21 mouse cellular contexts compared by ENCODE assay signal in genomic region chr5:122149259-122149658, GRCm38 (mm10). TPM values are rescaled to one million over a fixed set of nuclear protein-coding genes. Genes with fewer than 3 reads are reported as not detected.
A peak's percentile ranks its signal among the peaks of the same experiment; 100 is the strongest.
DNase-seq lines count a peak whose midpoint lies in the region; ATAC-seq and TF ChIP-seq lines count a peak whose summit lies in the region.
"Had no signal": no experiment of that assay in that cellular context is flagged by ENCODE, and none has a peak within 500 bp of the region (broad histone marks: within the 10 kb centered on the region; RNA-seq: fewer than 3 reads in every experiment).

No protein-coding gene starts in this region.

- no peak for TF ChIP-seq CTCF in ES-Bruce4 (IDR thresholded peaks at IDR 0.05; ENCODE audit: low read depth, low read length)

- H3K9me3 ChIP-seq in ES-Bruce4 (replicated peaks; ENCODE audit: control insufficient read depth, insufficient read depth, low read length, poor library complexity, severe bottlenecking): no peaks in the 10 kb centered on the region
- no peaks in the 10 kb centered on the region for H3K9me3 ChIP-seq in ES-E14 (ENCODE audit: control insufficient read depth, insufficient read depth, low read depth, low read length)
- H3K9me3 ChIP-seq in forebrain, embryonic 11.5 days (ENCODE audit: control insufficient read depth, low read length): no peaks in the 10 kb centered on the region; the same call in 1 of the 2 replicates
- H3K9me3 ChIP-seq: embryonic facial prominence, embryonic 10.5 days; embryonic facial prominence, embryonic 12.5 days; forebrain, embryonic 12.5 days had no signal

- 53% methylated on average over 4 of the region's 4 CpGs for WGBS in forebrain, embryonic 11.5 days

- H3K36me3 ChIP-seq in ES-Bruce4 (ENCODE audit: control insufficient read depth, insufficient read depth, low read length, poor library complexity, severe bottlenecking): no peaks in the 10 kb centered on the region
- H3K36me3 ChIP-seq in ES-E14 (ENCODE audit: control insufficient read depth, insufficient read depth, low read length, poor library complexity, severe bottlenecking): no peaks in the 10 kb centered on the region
- H3K36me3 ChIP-seq in forebrain, embryonic 11.5 days (ENCODE audit: control insufficient read depth, insufficient read depth, low read length): no peaks in the 10 kb centered on the region
- H3K36me3 ChIP-seq: embryonic facial prominence, embryonic 10.5 days; embryonic facial prominence, embryonic 12.5 days; forebrain, embryonic 12.5 days had no signal

- H3K4me1 ChIP-seq in ES-Bruce4 (ENCODE audit: control insufficient read depth, insufficient read depth, low read length): peaks cover 2% of the 10 kb centered on the region
- H3K4me1 ChIP-seq in ES-E14 (ENCODE audit: control insufficient read depth in 2 of 2, insufficient read depth in 2 of 2, low read length in 2 of 2, poor library complexity in 1 of 2): peaks cover 4 to 15% of the 10 kb centered on the region in 2 experiments
- no peaks in the 10 kb centered on the region for H3K4me1 ChIP-seq in forebrain, embryonic 11.5 days (replicated peaks; ENCODE audit: control insufficient read depth, insufficient read depth, low read length)
- H3K4me1 ChIP-seq: forebrain, embryonic 12.5 days had no signal

- no peak for ATAC-seq in forebrain, embryonic 11.5 days (replicated peaks; ENCODE audit: low FRiP score)
- ATAC-seq: CD4-positive, CD25-positive, alpha-beta regulatory T cell, adult 4 months; forebrain, embryonic 14.5 days; forebrain, embryonic 16.5 days had no signal

- no peak overlapping the region for H3K4me2 ChIP-seq in forebrain, embryonic 11.5 days (ENCODE audit: low read depth, low read length, severe bottlenecking)
- H3K4me2 ChIP-seq: embryonic facial prominence, embryonic 12.5 days; forebrain, embryonic 12.5 days had no signal

- TF ChIP-seq POLR2A in ES-Bruce4 (IDR thresholded peaks at IDR 0.05; ENCODE audit: insufficient read depth, low read length): no peak

- DNase-seq in ES-E14 (ENCODE audit: low read depth, low spot score) (no peak), ZHBTc4 (ENCODE audit: low read depth, low spot score) (peak; percentile 75)
- no peak for DNase-seq in adrenal gland, adult 2 months
- DNase-seq in forebrain, embryonic 11.5 days (ENCODE audit: low spot score): no peak
- DNase-seq: adrenal gland, adult 8-10 months; adrenal gland, postnatal 14 days; adrenal gland, postnatal 36 days; B cell, adult 2 months; cerebellum, adult 11-12 months; cerebellum, adult 2 months; cerebellum, adult 9-10 months; cerebellum, postnatal 10 days; cerebellum, postnatal 25 days had no signal

- H3K4me3 ChIP-seq in ES-Bruce4 (ENCODE audit: low read depth, low read length): no peak overlapping the region
- no peak overlapping the region for H3K4me3 ChIP-seq in ES-E14 (ENCODE audit: insufficient read depth in 1 of 2, low read depth in 1 of 2, low read length in 2 of 2, poor library complexity in 1 of 2, severe bottlenecking in 1 of 2)
- no peak overlapping the region for H3K4me3 ChIP-seq in forebrain, embryonic 11.5 days (ENCODE audit: low read depth, low read length)
- H3K4me3 ChIP-seq: embryonic facial prominence, embryonic 10.5 days; embryonic facial prominence, embryonic 12.5 days; forebrain, embryonic 12.5 days had no signal

- H3K27ac ChIP-seq in ES-Bruce4 (ENCODE audit: insufficient read depth, low read length): peak overlapping the region; percentile 93
- peak overlapping the region; percentile 74; the same call in 1 of the 2 replicates for H3K27ac ChIP-seq in ES-E14 (ENCODE audit: insufficient read depth, low read depth, low read length, poor library complexity, severe bottlenecking)
- H3K27ac ChIP-seq in forebrain, embryonic 11.5 days (ENCODE audit: low read depth, low read length): no peak overlapping the region
- H3K27ac ChIP-seq: embryonic facial prominence, embryonic 10.5 days; embryonic facial prominence, embryonic 12.5 days; forebrain, embryonic 12.5 days had no signal

- H3K27me3 ChIP-seq in ES-Bruce4 (ENCODE audit: control insufficient read depth, insufficient read depth, low read length, poor library complexity, severe bottlenecking): no peaks in the 10 kb centered on the region
- H3K27me3 ChIP-seq in forebrain, embryonic 11.5 days (ENCODE audit: control insufficient read depth, insufficient read depth, low read length): no peaks in the 10 kb centered on the region
- H3K27me3 ChIP-seq: CH12.LX; embryonic facial prominence, embryonic 12.5 days; forebrain, embryonic 12.5 days had no signal

- TF ChIP-seq EP300 in ES-Bruce4 (IDR thresholded peaks at IDR 0.05; ENCODE audit: insufficient read depth, low read depth, low read length): peak; percentile 94

- in situ Hi-C loops in ES-E14 (cut with MboI; ENCODE audit: low sequenced_read_pairs in 2 of 2, unreplicated experiment in 2 of 2): no loop called here

- H3K9ac ChIP-seq in ES-Bruce4 (ENCODE audit: low read depth, poor library complexity, severe bottlenecking) (no peak overlapping the region), ES-E14 (ENCODE audit: insufficient read depth, low read depth, low read length, poor library complexity, severe bottlenecking) (no peak overlapping the region)
- H3K9ac ChIP-seq in forebrain, embryonic 11.5 days (ENCODE audit: low read length): no peak overlapping the region
- H3K9ac ChIP-seq: embryonic facial prominence, embryonic 12.5 days; forebrain, embryonic 12.5 days had no signal

TF ChIP-seq in ES-E14, 5 proteins besides CTCF, POLR2A, EP300 and RAD21:
- TF ChIP-seq HCFC1 (IDR thresholded peaks at IDR 0.05; ENCODE audit: borderline replicate concordance, insufficient read depth, low read length) (no peak), MAFK (IDR thresholded peaks at IDR 0.05; ENCODE audit: insufficient read depth, low read depth, low read length) (no peak)

RNA-seq across cellular contexts. Expression of gene Ccdc63, which starts 8.6 kb away (rescaled TPM):
- 2.4 and 3.0 TPM in 2 replicates for polyA plus RNA-seq in ES-Bruce4 (2011; ENCODE audit: insufficient read depth, insufficient read length, low read depth, missing spikeins)
- 1.7 and 2.2 TPM in 2 replicates for total RNA-seq in ES-E14 (2012; rRNA removed)
- not detected for total RNA-seq in adrenal gland, adult 2 months (2021)
- not detected in 2 replicates for polyA plus RNA-seq in adrenal gland, adult 2 months (2012; rRNA removed)
- polyA plus RNA-seq in forebrain, embryonic 11.5 days (2014; fragmentation: Nextera tagmentation; extraction: Ambion mirVana): not detected in 2 replicates
- total RNA-seq: adrenal gland, postnatal 14 days; adrenal gland, postnatal 36 days had no signal
- polyA plus RNA-seq: embryonic facial prominence, embryonic 10.5 days; embryonic facial prominence, embryonic 12.5 days; forebrain, embryonic 12.5 days; forebrain, embryonic 14.5 days; forebrain, embryonic 16.5 days had no signal

RNA-seq across cellular contexts. Expression of gene Ppp1cc, which starts 8.8 kb away (rescaled TPM):
- 437 and 458 TPM in 2 replicates for polyA plus RNA-seq in ES-Bruce4 (2011; ENCODE audit: insufficient read depth, insufficient read length, low read depth, missing spikeins)
- 245 and 265 TPM in 2 replicates for total RNA-seq in ES-E14 (2012; rRNA removed)
- 100 to 1,000 TPM; 181 to 207 TPM for total RNA-seq in adrenal gland, adult 2 months (2021)
- polyA plus RNA-seq in adrenal gland, adult 2 months (2012; rRNA removed): 36.4 and 36.6 TPM in 2 replicates
- 364 and 378 TPM in 2 replicates for polyA plus RNA-seq in forebrain, embryonic 11.5 days (2014; fragmentation: Nextera tagmentation; extraction: Ambion mirVana)

RNA-seq across cellular contexts. Expression of gene Myl2, which starts 48.5 kb away (rescaled TPM):
- not detected in 2 replicates for polyA plus RNA-seq in ES-Bruce4 (2011; ENCODE audit: insufficient read depth, insufficient read length, low read depth, missing spikeins)
- 0.89 TPM in 1 of 2 replicates, not detected in the other for total RNA-seq in ES-E14 (2012; rRNA removed)
- not detected for total RNA-seq in adrenal gland, adult 2 months (2021)
- polyA plus RNA-seq in adrenal gland, adult 2 months (2012; rRNA removed): not detected in 2 replicates
- not detected in 2 replicates for polyA plus RNA-seq in forebrain, embryonic 11.5 days (2014; fragmentation: Nextera tagmentation; extraction: Ambion mirVana)
- total RNA-seq: adrenal gland, adult 8-10 months; adrenal gland, postnatal 14 days; CH12.LX had no signal
- polyA plus RNA-seq: CD4-positive, CD25-positive, alpha-beta regulatory T cell, adult 4 months; embryonic facial prominence, embryonic 10.5 days had no signal

RNA-seq across cellular contexts. Expression of gene Hvcn1, which starts 57.3 kb away (rescaled TPM):
- 10.6 and 11.8 TPM in 2 replicates for polyA plus RNA-seq in ES-Bruce4 (2011; ENCODE audit: insufficient read depth, insufficient read length, low read depth, missing spikeins)
- 35.7 and 39.3 TPM in 2 replicates for total RNA-seq in ES-E14 (2012; rRNA removed)
- 1 to 10 TPM; 1.8 to 2.4 TPM for total RNA-seq in adrenal gland, adult 2 months (2021)
- polyA plus RNA-seq in adrenal gland, adult 2 months (2012; rRNA removed): 2.5 and 3.7 TPM in 2 replicates
- 8.6 and 11.1 TPM in 2 replicates for polyA plus RNA-seq in forebrain, embryonic 11.5 days (2014; fragmentation: Nextera tagmentation; extraction: Ambion mirVana)
